Mouse (Mus musculus) left cerebral cortex, postnatal 10 days (tissue): Measurements from ENCODE around the gene Akap11. TPM values are rescaled to one million over a fixed set of nuclear protein-coding genes. Genes with fewer than 3 reads are reported as not detected.

Experiments
- DNase-seq, 2 experiments: peaks; one replicate each; pipeline ENCODE4 v3.0.0; 2021 to 2022; ENCODE audit warnings: low spot score in 2 of 2, mixed read lengths in 1 of 2; ENCODE audit errors: extremely low spot score in 1 of 2
- intact Hi-C: fragments of 180-260 bp; cut with DNase I; formaldehyde crosslinking; loops from one replicate; pipeline ENCODE4 v1.15.1; 2025
- total RNA-seq, 2 experiments: library from RNA; stranded (reverse); gene quantifications; 2 replicates each; pipeline ENCODE4 v1.2.3; 2021

Akap11 gene
- total RNA-seq, 2 experiments from 2014 or later = 156 to 162 TPM

GRCm38 (mm10) chr14:78464353-78464752, 72.3 kb downstream of the Akap11 start:
- intact Hi-C loops = loop anchor here (5.0 kb wide), 1 partner anchor 167 kb away; no protein-coding TSS in a partner anchor
- DNase-seq = no peak

GRCm38 (mm10) chr14:78459121-78459520, 77.5 kb downstream of the Akap11 start:
- DNase-seq = no peak
- intact Hi-C loops = no loop called here

GRCm38 (mm10) chr14:78458705-78459104, 77.9 kb downstream of the Akap11 start:
- intact Hi-C loops = no loop called here
- no peak for DNase-seq

GRCm38 (mm10) chr14:78454970-78455369, 81.6 kb downstream of the Akap11 start:
- intact Hi-C loops = no loop called here
- DNase-seq = no peak

GRCm38 (mm10) chr14:78448807-78449406, 87.7 kb downstream of the Akap11 start:
- DNase-seq = no peak
- intact Hi-C loops = no loop called here

- intact Hi-C loops = no loop called here
- no peak for DNase-seq
Measured at GRCm38 (mm10) chr14:78448017-78448416, 88.6 kb downstream of the Akap11 start.

GRCm38 (mm10) chr14:78447542-78447941, 89.1 kb downstream of the Akap11 start:
- intact Hi-C loops = no loop called here
- no peak for DNase-seq

Other genes starting within 250 kb of the Akap11 start
- under 1 TPM in 1 of 2 experiments, not detected in 1; 0.19 TPM for gene Tnfsf11, start 228.8 kb downstream of the Akap11 start, total RNA-seq
- gene Dgkh, start 196.0 kb upstream of the Akap11 start, total RNA-seq = 10 to 100 TPM; 80.8 to 89.3 TPM